Mouse (Mus musculus): ENCODE data around the gene Inhbb.

- TF ChIP-seq MYC (IDR thresholded peaks at IDR 0.05; ENCODE audit: low read depth, low read length) (no peak), CTCF (IDR thresholded peaks at IDR 0.05 in 2 of 3, conservative IDR thresholded peaks at IDR 0.05 in 1 of 3; ENCODE audit: control insufficient read depth in 1 of 3, insufficient read depth in 1 of 3, low read depth in 2 of 3, low read length in 3 of 3, poor library complexity in 1 of 3, severe bottlenecking in 1 of 3) (no peak), POLR2A (IDR thresholded peaks at IDR 0.05; ENCODE audit: control insufficient read depth in 1 of 2, insufficient read depth in 1 of 2, low read depth in 1 of 2, low read length in 2 of 2, poor library complexity in 1 of 2) (no peak), EP300 (IDR thresholded peaks at IDR 0.05; ENCODE audit: low read depth in 1 of 2, low read length in 2 of 2) (no peak), TBP (IDR thresholded peaks at IDR 0.05; ENCODE audit: low read depth, low read length) (no peak), HCFC1 (IDR thresholded peaks at IDR 0.05; ENCODE audit: low read depth, low read length) (no peak)
Measured at GRCm38 (mm10) chr1:119460062-119460461, 38.0 kb upstream of the Inhbb start.

Data from MEL (cell line).